Mouse (Mus musculus) CH12.LX (cell line): ENCODE measurements around the gene Cnga2. TPM values are rescaled to one million over a fixed set of nuclear protein-coding genes. Genes with fewer than 3 reads are reported as not detected.

Experiments
- DNase-seq: peaks from one replicate; pipeline ENCODE4 v3.0.0-alpha.2; 2013; ENCODE audit errors: extremely low read depth
- H3K27ac ChIP-seq: 2 replicates; pipeline ENCODE4 v1.5.1; 2012; ENCODE audit warnings: low read depth, mild to moderate bottlenecking, control low read depth, moderate library complexity; ENCODE audit not compliant: insufficient read depth
- H3K27me3 ChIP-seq: replicated peaks from 2 replicates; pipeline ENCODE3; 2012; ENCODE audit warnings: inconsistent platforms
- H3K36me3 ChIP-seq, 2 experiments: replicated peaks in 1 of 2; 2 replicates each; pipeline versions ENCODE3 to v1.6.1; 2012; ENCODE audit warnings: inconsistent platforms in 1 of 2, low read length in 1 of 2, mild to moderate bottlenecking in 1 of 2, mixed read lengths in 1 of 2, moderate library complexity in 1 of 2; ENCODE audit not compliant: control insufficient read depth in 1 of 2, insufficient read depth in 1 of 2
- H3K4me1 ChIP-seq, 2 experiments: 2 replicates each; pipeline ENCODE4 v1.6.1; 2012; ENCODE audit warnings: inconsistent platforms in 1 of 2, moderate library complexity in 1 of 2; ENCODE audit not compliant: insufficient read depth in 2 of 2, control insufficient read depth in 1 of 2
- H3K4me2 ChIP-seq: 2 replicates; pipeline ENCODE4 v1.6.1; 2012; ENCODE audit warnings: low read depth, mild to moderate bottlenecking, control low read depth; ENCODE audit not compliant: poor library complexity, insufficient read depth, severe bottlenecking
- H3K4me3 ChIP-seq, 3 experiments: fragments of 150-350 bp in 1 of 3; sonication (generic) in 1 of 3; replicated peaks in 1 of 3; 2 replicates each; pipeline versions ENCODE3 to v1.5.1; 2011 to 2012; ENCODE audit warnings: low read depth in 2 of 3, low read length in 2 of 3, mild to moderate bottlenecking in 2 of 3, moderate library complexity in 2 of 3, control low read depth in 1 of 3, improper control_type of control experiment in 1 of 3, inconsistent platforms in 1 of 3, mixed read lengths in 1 of 3; ENCODE audit not compliant: poor library complexity in 1 of 3
- H3K79me2 ChIP-seq: replicated peaks from 2 replicates; pipeline ENCODE4 v1.6.1; 2012; ENCODE audit warnings: mild to moderate bottlenecking, moderate library complexity; ENCODE audit not compliant: control insufficient read depth, poor library complexity, insufficient read depth, severe bottlenecking; ENCODE audit errors: extremely low read depth
- H3K9ac ChIP-seq: 2 replicates; pipeline ENCODE4 v1.6.1; 2012; ENCODE audit warnings: low read depth, mild to moderate bottlenecking, control low read depth, moderate library complexity; ENCODE audit not compliant: insufficient read depth
- H3K9me3 ChIP-seq: replicated peaks from 2 replicates; pipeline ENCODE3; 2012; ENCODE audit warnings: low read length, inconsistent platforms, mixed read lengths
- BHLHE40 ChIP-seq: IDR thresholded peaks from 2 replicates; pipeline ENCODE4 v1.6.1; 2011; ENCODE audit warnings: mild to moderate bottlenecking, low read depth, low read length, improper control_type of control experiment
- E2F4 ChIP-seq: IDR thresholded peaks from 2 replicates; pipeline ENCODE4 v1.6.1; 2011; ENCODE audit warnings: low read depth, low read length, improper control_type of control experiment; ENCODE audit not compliant: insufficient replicate concordance
- ETS1 ChIP-seq: conservative IDR thresholded peaks from 2 replicates; pipeline ENCODE4 v1.6.1; 2012; ENCODE audit warnings: low read depth, mild to moderate bottlenecking, inconsistent platforms, low read length, improper control_type of control experiment, moderate library complexity
- GABPA ChIP-seq: IDR thresholded peaks from 2 replicates; pipeline ENCODE4 v1.6.1; 2012; ENCODE audit warnings: low read depth, low read length, improper control_type of control experiment, inconsistent platforms; ENCODE audit not compliant: insufficient replicate concordance
- HCFC1 ChIP-seq: IDR thresholded peaks from 2 replicates; pipeline ENCODE4 v1.6.1; 2012; ENCODE audit warnings: low read depth, mild to moderate bottlenecking, inconsistent platforms, low read length, improper control_type of control experiment
- IRF4 ChIP-seq: IDR thresholded peaks from 2 replicates; pipeline ENCODE4 v1.6.1; 2014; ENCODE audit warnings: low read depth, mild to moderate bottlenecking, inconsistent platforms, low read length, improper control_type of control experiment
- JUND ChIP-seq: conservative IDR thresholded peaks from 2 replicates; pipeline ENCODE4 v1.6.1; 2011; ENCODE audit warnings: low read depth, low read length, improper control_type of control experiment
- KAT2A ChIP-seq: IDR thresholded peaks from 2 replicates; pipeline ENCODE4 v1.6.1; 2012; ENCODE audit warnings: low read length, improper control_type of control experiment, inconsistent platforms; ENCODE audit not compliant: insufficient replicate concordance
- MAX ChIP-seq: IDR thresholded peaks from 2 replicates; pipeline ENCODE4 v1.6.1; 2011; ENCODE audit warnings: low read length, improper control_type of control experiment
- MEF2A ChIP-seq: IDR thresholded peaks from 2 replicates; pipeline ENCODE4 v1.6.1; 2014; ENCODE audit warnings: low read depth, mild to moderate bottlenecking, inconsistent platforms, low read length, improper control_type of control experiment, borderline replicate concordance
- PAX5 ChIP-seq: IDR thresholded peaks from 2 replicates; pipeline ENCODE4 v1.6.1; 2012; ENCODE audit warnings: low read length, inconsistent platforms, mixed read lengths
- POLR2A ChIP-seq: IDR thresholded peaks from 2 replicates; pipeline ENCODE4 v1.6.1; 2011; ENCODE audit warnings: low read depth, mild to moderate bottlenecking, improper control_type of control experiment, low read length
- RAD21 ChIP-seq: IDR thresholded peaks from 2 replicates; pipeline ENCODE4 v1.6.1; 2011; ENCODE audit warnings: low read depth, mild to moderate bottlenecking, low read length, improper control_type of control experiment, moderate library complexity
- RCOR1 ChIP-seq: conservative IDR thresholded peaks from 2 replicates; pipeline ENCODE4 v1.6.1; 2012; ENCODE audit warnings: low read depth, mild to moderate bottlenecking, inconsistent platforms, low read length, improper control_type of control experiment
- SMC3 ChIP-seq: IDR thresholded peaks from 2 replicates; pipeline ENCODE4 v1.6.1; 2011; ENCODE audit warnings: low read depth, low read length, improper control_type of control experiment
- TCF12 ChIP-seq: IDR thresholded peaks from 2 replicates; pipeline ENCODE4 v1.6.1; 2014; ENCODE audit warnings: low read depth, mild to moderate bottlenecking, inconsistent platforms, low read length, improper control_type of control experiment
- USF1 ChIP-seq: IDR thresholded peaks from 2 replicates; pipeline ENCODE4 v1.6.1; 2014; ENCODE audit warnings: low read depth, mild to moderate bottlenecking, inconsistent platforms, low read length, improper control_type of control experiment
- USF2 ChIP-seq: conservative IDR thresholded peaks from 2 replicates; pipeline ENCODE4 v1.6.1; 2011; ENCODE audit warnings: low read depth, low read length, improper control_type of control experiment
- ZKSCAN1 ChIP-seq: IDR thresholded peaks from 2 replicates; pipeline ENCODE4 v1.6.1; 2012; ENCODE audit warnings: low read depth, inconsistent platforms, low read length, improper control_type of control experiment, borderline replicate concordance
- ZNF384 ChIP-seq: IDR thresholded peaks from 2 replicates; pipeline ENCODE4 v1.6.1; 2012; ENCODE audit warnings: low read depth, low read length, improper control_type of control experiment, inconsistent platforms
- dilution Hi-C: fragments of 300-500 bp; cut with MboI; formaldehyde crosslinking; loops from 2 replicates; pipeline ENCODE4 v1.14.3; 2020; ENCODE audit warnings: low sequenced_read_pairs; ENCODE audit not compliant: extremely low pct_unique_long_range_greater_than_20kb, extremely low pct_ligation_motif_present
- in situ Hi-C: fragments of 300-500 bp; cut with MboI; formaldehyde crosslinking; loops from 3 replicates; pipeline ENCODE4 v1.14.3; 2019; ENCODE audit warnings: low sequenced_read_pairs, low pct_ligation_motif_present, low pct_unique_long_range_greater_than_20kb, mixed read lengths
- polyA plus RNA-seq: library from polyadenylated mRNA; unstranded; fragments of >175 nt; gene quantifications from 2 replicates; pipeline ENCODE4 v1.2.1, GENCODE M21; 2012; ENCODE audit warnings: low read depth; ENCODE audit not compliant: insufficient read length
- total RNA-seq, 2 experiments: library from RNA; depleted of rRNA; stranded (reverse); fragments of 300-350 nt in 1 of 2; fragments of >200 nt in 1 of 2; gene quantifications; 2 replicates each; pipeline ENCODE4 v1.2.3; 2012 to 2014

The Cnga2 gene
- total and polyA plus RNA-seq, 3 experiments = not detected

- Histone ChIP-seq H3K27me3 (no peaks in the 10 kb centered on the region), H3K27ac (no peak overlapping the region), H3K9me3 (no peaks in the 10 kb centered on the region), H3K79me2 (no peaks in the 10 kb centered on the region), H3K9ac (no peak overlapping the region), H3K36me3 (no peaks in the 10 kb centered on the region), H3K4me3 (no peak overlapping the region), H3K4me1 (peaks cover 0 to 9% of the 10 kb centered on the region in 2 experiments; a peak in 2 of 4 replicates), H3K4me2 (no peak overlapping the region)
- dilution Hi-C loops (no loop called here), in situ Hi-C loops (no loop called here)
- DNase-seq = no peak
- TF ChIP-seq USF1 = no peak
- TF ChIP-seq, all 38 proteins: peak for 0
Observed at GRCm38 (mm10) chrX:71980443-71980842, 11.2 kb upstream of the Cnga2 start.

- H3K4me1 ChIP-seq = peaks cover 0 to 9% of the 10 kb centered on the region in 2 experiments; a peak in 2 of 4 replicates
- no peaks in the 10 kb centered on the region for H3K9me3 ChIP-seq
- no peak overlapping the region for H3K4me2 ChIP-seq
- no peaks in the 10 kb centered on the region for H3K27me3 ChIP-seq
- no peak overlapping the region for H3K4me3 ChIP-seq
- H3K79me2 ChIP-seq = no peaks in the 10 kb centered on the region
- dilution Hi-C loops = no loop called here
- no peaks in the 10 kb centered on the region for H3K36me3 ChIP-seq
- in situ Hi-C loops = no loop called here
- no peak for DNase-seq
- no peak overlapping the region for H3K27ac ChIP-seq
- TF ChIP-seq MEF2A (no peak), ETS1 (no peak), JUND (no peak), TCF12 (no peak), IRF4 (no peak), ZNF384 (no peak), HCFC1 (no peak), MAX (no peak), POLR2A (no peak), SMC3 (no peak), RCOR1 (no peak), RAD21 (no peak), ZKSCAN1 (no peak), PAX5 (no peak), E2F4 (no peak), KAT2A (no peak), BHLHE40 (no peak), USF2 (no peak), GABPA (no peak)
- H3K9ac ChIP-seq = no peak overlapping the region
Observed at GRCm38 (mm10) chrX:71981322-71981721, 10.3 kb upstream of the Cnga2 start.
